Mouse (Mus musculus) embryo, embryonic 11 days (tissue): ENCODE measurements at regions not wholly inside any gene's neighbourhood (a gene's known extent, or its start where the extent isn't known, plus 50 kb on each side); places are given as distances from the start of the nearest gene placed in this dataset.
A peak's percentile ranks its signal among the peaks of the same experiment; 100 is the strongest.

ENCODE experiments used
- DNase-seq: peaks from one replicate; pipeline ENCODE4 v3.0.0-alpha.2; 2015

GRCm38 (mm10) chr9:84296456-84296855 is 371.5 kb downstream of the Bckdhb start:
- no peak for DNase-seq

GRCm38 (mm10) chr9:84304398-84304797 is 379.5 kb downstream of the Bckdhb start:
- DNase-seq, result no peak

GRCm38 (mm10) chr9:84318811-84319210 is 393.9 kb downstream of the Bckdhb start:
- no peak for DNase-seq

GRCm38 (mm10) chr9:84319338-84319737 is 394.4 kb downstream of the Bckdhb start:
- no peak for DNase-seq

- no peak for DNase-seq
These were observed 398.2 kb downstream of the Bckdhb start for GRCm38 (mm10) chr9:84323145-84323544.

- peak; percentile 8 for DNase-seq
These were observed 406.2 kb downstream of the Bckdhb start for GRCm38 (mm10) chr9:84331083-84331602.

- DNase-seq, result peak; percentile 89
These were observed 418.6 kb downstream of the Bckdhb start for GRCm38 (mm10) chr9:84343435-84344095.

- no peak for DNase-seq
These were observed 425.3 kb downstream of the Bckdhb start for GRCm38 (mm10) chr9:84350223-84350622.

- no peak for DNase-seq
These were observed 429.5 kb downstream of the Bckdhb start for GRCm38 (mm10) chr9:84354409-84354808.

GRCm38 (mm10) chr9:84356167-84356566 is 431.2 kb downstream of the Bckdhb start:
- DNase-seq, result no peak

GRCm38 (mm10) chr9:84359879-84360278 is 434.9 kb downstream of the Bckdhb start:
- DNase-seq, result no peak

- no peak for DNase-seq
These were observed 435.5 kb downstream of the Bckdhb start for GRCm38 (mm10) chr9:84360484-84360883.

- no peak for DNase-seq
These were observed 438.5 kb downstream of the Bckdhb start for GRCm38 (mm10) chr9:84363478-84363877.

- no peak for DNase-seq
These were observed 444.3 kb downstream of the Bckdhb start for GRCm38 (mm10) chr9:84369200-84369599.

- DNase-seq, result no peak
These were observed 445.3 kb downstream of the Bckdhb start for GRCm38 (mm10) chr9:84370260-84370659.

GRCm38 (mm10) chr9:84375746-84376145 is 450.8 kb downstream of the Bckdhb start:
- no peak for DNase-seq

GRCm38 (mm10) chr9:84376621-84377020 is 451.7 kb downstream of the Bckdhb start:
- no peak for DNase-seq

GRCm38 (mm10) chr9:84381942-84382341 is 457.0 kb downstream of the Bckdhb start:
- no peak for DNase-seq

- DNase-seq, result no peak
These were observed 464.9 kb downstream of the Bckdhb start for GRCm38 (mm10) chr9:84389831-84390230.

GRCm38 (mm10) chr9:84394536-84395314 is 469.8 kb downstream of the Bckdhb start:
- no peak for DNase-seq

- peak; percentile 17 for DNase-seq
These were observed 474.5 kb downstream of the Bckdhb start for GRCm38 (mm10) chr9:84399481-84399880.

- DNase-seq, result peak; percentile 12
These were observed 483.6 kb downstream of the Bckdhb start for GRCm38 (mm10) chr9:84408260-84409203.
